Mouse (Mus musculus) embryo, embryonic 11.5 days (tissue): ENCODE data around the gene Zmynd10.

Experiments used
- DNase-seq: peaks from one replicate; pipeline ENCODE4 v3.0.0-alpha.2; 2012; ENCODE audit warnings: low read depth, low spot score

Gene Zmynd10

GRCm38 (mm10) chr9:107578587-107578986, 31.5 kb downstream of the Zmynd10 start, which contains the start of gene Naa80:
TSS of gene Naa80 (plus strand) at chr9:107578887.
- DNase-seq: no peak

- DNase-seq: no peak
These were observed 32.2 kb downstream of the Zmynd10 start for GRCm38 (mm10) chr9:107579023-107579900.

GRCm38 (mm10) chr9:107580501-107581317, 33.6 kb downstream of the Zmynd10 start, which contains the start of gene Hyal3:
TSS of gene Hyal3 (plus strand) at chr9:107580818.
- peak; percentile 61 for DNase-seq

- DNase-seq: no peak
These were observed 34.5 kb downstream of the Zmynd10 start for GRCm38 (mm10) chr9:107581584-107581983.

GRCm38 (mm10) chr9:107582509-107583062, 35.5 kb downstream of the Zmynd10 start:
- no peak for DNase-seq

- DNase-seq: no peak
These were observed 36.1 kb downstream of the Zmynd10 start for GRCm38 (mm10) chr9:107583174-107583573.

- DNase-seq: no peak
These were observed 39.4 kb downstream of the Zmynd10 start for GRCm38 (mm10) chr9:107586504-107586903.

- peak; percentile 93 for DNase-seq
These were observed 40.1 kb downstream of the Zmynd10 start, which contains the start of gene Ifrd2 for GRCm38 (mm10) chr9:107586974-107587832. TSS of gene Ifrd2 (plus strand) at chr9:107587642.

- no peak for DNase-seq
These were observed 40.9 kb downstream of the Zmynd10 start for GRCm38 (mm10) chr9:107587833-107588639.

GRCm38 (mm10) chr9:107590058-107590772, 43.1 kb downstream of the Zmynd10 start:
- no peak for DNase-seq

- no peak for DNase-seq
These were observed 43.6 kb downstream of the Zmynd10 start for GRCm38 (mm10) chr9:107590773-107591060.

- no peak for DNase-seq
These were observed 46.2 kb downstream of the Zmynd10 start for GRCm38 (mm10) chr9:107593101-107593976.

- no peak for DNase-seq
These were observed 47.4 kb downstream of the Zmynd10 start for GRCm38 (mm10) chr9:107594281-107595062.

GRCm38 (mm10) chr9:107596619-107597569, 49.8 kb downstream of the Zmynd10 start:
- DNase-seq: no peak

- no peak for DNase-seq
These were observed 51.3 kb downstream of the Zmynd10 start for GRCm38 (mm10) chr9:107598385-107598784.

GRCm38 (mm10) chr9:107599433-107599832, 52.3 kb downstream of the Zmynd10 start:
- DNase-seq: no peak

- DNase-seq: no peak
These were observed 52.7 kb downstream of the Zmynd10 start for GRCm38 (mm10) chr9:107599842-107600241.
